Mouse (Mus musculus) testis, adult 2 months (tissue): ENCODE measurements around the gene Il31.

Source experiments
- CTCF ChIP-seq: fragments of 200-500 bp; IDR thresholded peaks from 2 replicates; pipeline ENCODE4 v1.5.1; 2012; ENCODE audit warnings: low read depth, mild to moderate bottlenecking, inconsistent platforms, low read length, moderate library complexity; ENCODE audit not compliant: control insufficient read depth, insufficient read depth, insufficient replicate concordance
- POLR2A ChIP-seq: fragments of 200-500 bp; IDR thresholded peaks from 2 replicates; pipeline ENCODE4 v1.6.1; 2012; ENCODE audit warnings: low read depth, mild to moderate bottlenecking, inconsistent platforms, low read length, moderate library complexity; ENCODE audit not compliant: control insufficient read depth

- TF ChIP-seq CTCF: no peak
- no peak for TF ChIP-seq POLR2A
These were observed 57.6 kb downstream of the Il31 start for GRCm38 (mm10) chr5:123431524-123432304.
